Mouse (Mus musculus): ENCODE data around the gene Axin2.

The Axin2 gene

GRCm38 (mm10) chr11:108928752-108929151 lies 8.6 kb downstream of the Axin2 start:
- no peak for DNase-seq (ENCODE audit: low read depth, low spot score)

- no peak for DNase-seq (ENCODE audit: low read depth, low spot score)
Observed at GRCm38 (mm10) chr11:108929176-108929575, 9.0 kb downstream of the Axin2 start.

- no peak for DNase-seq (ENCODE audit: low read depth, low spot score)
Observed at GRCm38 (mm10) chr11:108929700-108930099, 9.6 kb downstream of the Axin2 start.

DNA sequence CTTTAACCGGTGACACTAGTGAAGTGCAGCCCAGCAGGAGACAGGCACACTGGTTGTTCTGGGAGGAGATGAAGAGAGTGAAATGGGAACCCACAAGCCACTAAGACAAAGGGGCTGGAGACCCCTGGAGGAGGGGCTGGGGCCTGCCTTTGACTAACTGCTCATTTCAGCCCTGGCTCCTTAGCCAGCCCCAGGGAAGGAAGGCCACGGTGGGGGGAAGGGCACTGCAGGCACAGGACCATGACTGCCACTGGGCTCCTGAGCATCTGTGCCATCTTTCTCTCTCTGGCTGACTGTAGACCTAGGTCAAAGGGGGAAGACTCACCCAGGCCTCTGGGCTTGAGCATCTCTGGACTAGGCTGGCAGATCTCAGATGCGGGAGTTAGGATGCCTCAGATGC lies 10.5 kb downstream of the Axin2 start:
- DNase-seq (ENCODE audit: low read depth, low spot score) = no peak

DNA sequence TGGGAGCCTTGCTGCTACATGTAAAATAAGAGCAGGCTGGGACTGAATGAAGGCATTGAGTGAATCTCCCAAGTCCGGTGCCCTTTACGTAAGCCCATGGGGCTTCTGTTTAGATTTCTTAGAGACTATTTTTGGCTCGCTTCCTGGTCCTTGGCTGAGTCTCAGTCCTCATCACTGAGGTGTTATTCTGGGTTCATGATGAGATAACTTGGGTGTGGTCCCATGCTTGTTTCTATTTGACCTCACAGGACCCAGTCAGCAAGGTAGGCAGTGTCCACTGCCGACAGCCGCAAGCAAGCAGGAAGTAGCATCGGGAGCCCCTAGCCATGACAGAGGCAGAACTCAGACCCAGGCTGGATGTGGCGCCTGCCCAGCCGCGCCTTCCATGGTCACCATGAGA lies 13.7 kb downstream of the Axin2 start:
- DNase-seq (ENCODE audit: low read depth, low spot score) = peak; percentile 88

DNA sequence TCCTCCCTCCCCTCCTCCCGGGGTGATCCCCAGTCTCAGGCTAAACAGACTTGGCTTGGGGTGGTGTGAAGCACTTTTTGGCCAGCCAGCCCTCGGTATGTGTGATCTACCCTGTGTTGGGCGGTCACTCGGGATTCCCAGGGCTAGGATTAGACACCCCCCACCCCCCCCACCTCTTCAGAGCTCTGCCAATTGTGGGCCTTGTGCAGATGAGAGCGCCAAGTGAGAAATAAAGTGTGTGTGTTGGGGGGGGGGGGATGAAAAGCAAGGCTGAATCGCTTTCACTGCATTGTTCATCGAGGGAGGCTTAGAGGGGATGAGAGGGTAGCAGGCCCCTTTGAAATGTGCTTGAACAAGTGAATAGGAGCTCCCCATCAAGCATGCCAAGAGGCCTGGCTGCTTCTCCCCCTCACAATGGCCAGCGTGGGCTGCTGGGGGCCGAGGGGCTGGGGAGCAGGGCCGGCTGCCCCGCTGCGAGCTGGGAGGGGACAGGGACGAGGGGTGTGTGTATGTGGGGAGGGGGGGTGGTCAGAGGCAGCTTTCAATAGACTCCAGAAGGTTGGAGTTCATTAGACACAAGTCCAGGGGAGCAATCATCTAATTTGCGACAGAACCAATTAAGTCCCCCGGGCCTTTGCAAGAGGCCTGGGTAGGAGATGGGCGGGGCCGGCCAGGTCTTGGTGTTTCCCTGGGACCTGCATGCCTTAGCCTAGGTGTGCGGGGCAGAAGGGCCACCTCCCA lies 15.1 kb downstream of the Axin2 start:
- no peak for DNase-seq (ENCODE audit: low read depth, low spot score)

DNA sequence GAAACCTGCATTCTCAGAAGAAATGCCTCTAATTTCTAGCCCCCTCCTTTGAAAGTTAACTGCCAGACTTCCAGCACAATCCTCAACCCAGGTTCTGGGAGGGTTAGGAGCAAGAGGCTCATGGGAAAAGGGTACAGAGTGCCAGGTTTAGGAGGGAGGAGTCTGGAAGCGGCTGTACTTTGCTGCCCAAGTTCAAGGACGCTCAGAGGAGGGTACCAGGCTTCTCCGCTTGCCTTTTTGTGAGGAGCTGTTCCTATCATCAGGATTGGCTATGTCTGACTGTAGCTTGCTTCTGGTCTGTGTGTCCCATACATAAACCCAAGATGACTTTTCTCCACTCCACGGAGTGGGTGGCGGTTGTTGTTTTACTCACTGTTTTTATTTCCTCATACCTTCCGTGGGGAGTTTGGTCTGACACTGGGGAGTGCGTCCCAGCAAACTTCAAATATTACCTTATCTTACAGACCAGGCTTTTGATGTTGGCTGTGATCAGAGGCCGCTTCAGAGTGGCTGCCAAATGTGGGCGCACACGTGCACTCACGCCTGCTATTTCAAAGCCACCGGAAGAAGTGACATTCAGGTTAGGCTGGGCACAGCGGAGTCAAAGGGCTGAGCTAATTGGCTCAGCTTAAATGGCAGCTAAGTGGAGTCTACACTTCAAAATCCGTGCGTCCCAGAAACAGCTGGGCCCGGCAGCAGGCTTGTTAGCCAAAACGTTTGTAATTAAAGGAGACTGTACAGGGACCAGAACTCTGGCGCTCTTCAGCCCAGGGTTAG lies 16.1 kb downstream of the Axin2 start:
- DNase-seq (ENCODE audit: low read depth, low spot score) = peak; percentile 59

DNA sequence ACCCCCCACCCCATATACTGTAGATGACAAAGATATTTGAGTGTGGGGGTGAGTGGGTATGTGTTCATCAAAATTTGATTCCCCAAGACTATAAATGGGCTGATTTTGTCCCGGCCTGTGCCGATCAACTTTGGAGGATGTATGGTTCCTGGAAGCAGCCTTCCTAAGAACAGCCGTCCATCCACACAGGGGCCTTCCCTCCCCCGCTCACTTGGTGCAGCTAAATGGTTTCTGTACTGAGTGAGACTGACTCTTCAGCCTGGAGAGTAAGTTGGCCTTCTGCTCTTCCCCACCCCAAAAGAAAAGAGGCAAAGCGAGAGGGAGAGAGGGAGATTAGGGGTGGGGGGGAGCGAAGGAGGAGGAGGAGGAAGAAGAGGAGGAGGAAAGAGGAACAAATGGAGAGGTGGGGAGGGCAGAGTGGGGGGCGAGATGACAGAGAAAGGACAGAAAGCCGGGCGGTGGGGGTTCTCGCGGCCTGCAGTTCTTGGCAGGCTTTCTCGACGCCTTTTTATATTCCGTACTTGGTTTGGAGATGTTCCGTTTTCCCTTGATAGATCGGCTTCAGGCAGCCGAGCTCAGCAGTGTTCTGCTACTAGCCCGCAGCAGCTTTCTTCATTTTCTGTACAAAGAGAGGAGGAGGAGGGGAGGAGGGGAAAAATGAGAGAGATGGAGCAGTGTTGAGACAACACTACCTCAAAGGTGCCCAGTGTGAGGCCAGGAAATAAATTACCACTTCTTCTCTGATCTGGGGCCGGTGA lies 20.7 kb downstream of the Axin2 start:
- DNase-seq (ENCODE audit: low read depth, low spot score) = no peak

- no peak for DNase-seq (ENCODE audit: low read depth, low spot score)
Observed at GRCm38 (mm10) chr11:108941836-108942235, 21.7 kb downstream of the Axin2 start.

DNA sequence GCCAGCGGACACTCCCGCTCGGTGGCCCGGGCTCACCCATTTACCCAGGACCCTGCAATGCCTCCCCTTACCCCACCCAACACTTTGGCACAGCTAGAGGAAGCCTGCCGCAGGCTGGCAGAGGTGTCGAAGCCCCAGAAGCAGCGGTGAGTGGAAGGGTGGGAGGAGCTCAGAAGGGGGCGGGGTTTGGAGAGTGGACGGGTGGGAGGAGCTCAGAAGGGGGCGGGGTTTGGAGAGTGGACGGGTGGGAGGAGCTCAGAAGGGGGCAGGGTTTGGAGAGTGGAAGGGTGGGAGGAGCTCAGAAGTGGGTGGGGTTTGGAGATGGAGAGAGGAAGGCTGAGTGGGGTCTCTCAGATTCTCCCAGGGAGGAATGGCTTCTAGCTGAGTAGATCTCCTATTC lies 23.6 kb downstream of the Axin2 start:
- DNase-seq (ENCODE audit: low read depth, low spot score) = no peak

DNA sequence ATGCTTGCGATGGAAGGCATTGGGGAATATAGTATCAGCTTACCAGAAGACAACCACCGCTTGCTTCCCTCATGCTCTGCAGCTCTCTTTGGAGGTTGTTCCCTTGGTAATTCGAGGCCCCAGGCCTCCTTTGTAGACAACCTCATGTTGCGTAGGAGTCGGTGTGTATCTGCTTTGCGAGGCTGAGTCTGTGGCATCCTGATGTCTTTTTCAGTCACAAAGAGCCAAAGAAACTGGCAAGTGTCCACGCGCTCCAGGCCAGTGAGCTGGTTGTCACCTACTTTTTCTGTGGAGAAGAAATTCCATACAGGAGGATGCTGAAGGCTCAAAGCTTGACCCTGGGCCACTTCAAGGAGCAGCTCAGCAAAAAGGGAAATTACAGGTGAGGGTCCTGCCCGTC lies 25.5 kb downstream of the Axin2 start:
- DNase-seq (ENCODE audit: low read depth, low spot score) = no peak

GRCm38 (mm10) chr11:108947425-108948184 lies 27.5 kb downstream of the Axin2 start:
- no peak for DNase-seq (ENCODE audit: low read depth, low spot score)

GRCm38 (mm10) chr11:108948501-108948900 lies 28.4 kb downstream of the Axin2 start:
- no peak for DNase-seq (ENCODE audit: low read depth, low spot score)

GRCm38 (mm10) chr11:108948931-108949330 lies 28.8 kb downstream of the Axin2 start:
- no peak for DNase-seq (ENCODE audit: low read depth, low spot score)

GRCm38 (mm10) chr11:108952343-108952742 lies 32.2 kb downstream of the Axin2 start:
- no peak for DNase-seq (ENCODE audit: low read depth, low spot score)

- DNase-seq (ENCODE audit: low read depth, low spot score) = no peak
Observed at GRCm38 (mm10) chr11:108955943-108956342, 35.8 kb downstream of the Axin2 start.

DNA sequence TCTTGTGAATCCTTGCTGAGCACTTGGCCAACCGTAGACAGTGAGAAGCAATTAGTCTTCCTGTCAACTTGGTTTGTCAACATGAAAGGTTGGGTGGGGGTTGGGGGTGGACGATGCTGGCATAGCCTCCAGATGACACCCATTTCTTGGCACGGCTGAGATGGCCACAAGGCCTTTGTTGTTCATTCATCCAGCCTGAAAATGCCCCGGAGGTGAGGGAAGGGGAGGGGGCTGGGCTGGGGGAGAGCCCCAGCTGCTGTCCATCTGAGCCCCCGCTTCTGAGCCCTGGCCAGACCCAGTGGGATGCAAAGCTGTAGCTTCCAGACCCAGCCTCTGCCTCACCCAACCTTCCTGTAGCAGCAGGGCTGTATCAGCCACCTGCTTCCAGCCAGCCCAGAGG lies 38.2 kb downstream of the Axin2 start:
- no peak for DNase-seq (ENCODE audit: low read depth, low spot score)

GRCm38 (mm10) chr11:108959196-108959595 lies 39.0 kb downstream of the Axin2 start:
- DNase-seq (ENCODE audit: low read depth, low spot score) = no peak

GRCm38 (mm10) chr11:108961651-108962065 lies 41.5 kb downstream of the Axin2 start:
- no peak for DNase-seq (ENCODE audit: low read depth, low spot score)

DNA sequence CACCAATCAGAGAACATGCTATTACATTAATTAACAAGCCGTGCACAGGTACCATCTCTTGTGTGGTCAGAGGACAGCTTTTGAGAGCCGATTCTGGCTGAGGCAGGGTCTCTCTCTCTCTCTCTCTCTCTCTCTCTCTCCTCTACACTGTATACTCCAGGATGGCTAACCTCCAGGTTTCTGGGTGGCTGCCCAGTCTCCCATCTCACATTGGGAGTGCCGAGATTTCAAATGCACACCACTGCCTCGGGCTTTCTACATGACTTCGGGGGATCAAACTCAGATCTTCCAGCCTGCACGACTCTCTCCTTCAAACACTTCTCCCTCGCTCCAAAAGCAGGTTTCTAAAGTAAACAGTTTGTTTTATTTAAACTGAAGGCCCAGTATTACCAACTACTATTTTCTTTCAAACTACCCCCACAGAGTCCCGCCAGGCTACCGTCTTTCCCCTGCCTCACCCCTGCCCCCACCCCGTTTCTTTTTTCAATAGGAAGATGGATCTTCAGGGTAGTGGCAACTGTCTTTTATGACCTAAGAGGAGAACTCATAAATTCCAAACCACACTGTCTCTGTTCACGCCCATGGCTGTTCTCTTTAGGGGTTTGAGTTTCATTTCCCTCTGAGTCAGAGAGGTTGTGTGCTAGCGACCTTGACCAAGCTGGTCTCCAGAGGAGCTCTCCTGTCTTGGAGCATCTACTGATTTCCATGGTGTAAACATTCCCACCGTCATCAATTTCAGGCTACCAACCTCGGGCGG lies 43.5 kb downstream of the Axin2 start:
- no peak for DNase-seq (ENCODE audit: low read depth, low spot score)

- no peak for DNase-seq (ENCODE audit: low read depth, low spot score)
Observed at GRCm38 (mm10) chr11:108965740-108966139, 45.6 kb downstream of the Axin2 start.

All from skeletal muscle tissue, adult 2 months (tissue).